Mouse (Mus musculus): ENCODE measurements around the gene Cavin1. TPM values are rescaled to one million over a fixed set of nuclear protein-coding genes. Genes with fewer than 3 reads are reported as not detected.

Cavin1 gene
- total and polyA plus RNA-seq, 3 experiments, result 0.05 to 0.21 (median 0.13) TPM

GRCm38 (mm10) chr11:100924386-100924919 lies 46.2 kb downstream of the Cavin1 start:
- Histone ChIP-seq H3K9me3 (replicated peaks; ENCODE audit: low read length) (no peaks in the 10 kb centered on the region), H3K4me2 (ENCODE audit: insufficient read depth, low read depth, poor library complexity, severe bottlenecking) (no peak overlapping the region), H3K27ac (ENCODE audit: insufficient read depth, low read depth) (no peak overlapping the region), H3K79me2 (replicated peaks; ENCODE audit: control insufficient read depth, extremely low read depth, insufficient read depth, poor library complexity, severe bottlenecking) (peaks cover 31% of the 10 kb centered on the region), H3K4me1 (ENCODE audit: control insufficient read depth in 1 of 2, insufficient read depth in 2 of 2) (peaks cover 11 to 26% of the 10 kb centered on the region in 2 experiments), H3K27me3 (replicated peaks) (no peaks in the 10 kb centered on the region), H3K4me3 (replicated peaks in 1 of 3; ENCODE audit: low read depth in 2 of 3, low read length in 2 of 3, poor library complexity in 1 of 3) (no peak overlapping the region), H3K9ac (ENCODE audit: insufficient read depth, low read depth) (no peak overlapping the region), H3K36me3 (replicated peaks in 1 of 2; ENCODE audit: control insufficient read depth in 1 of 2, insufficient read depth in 1 of 2, low read length in 1 of 2) (peaks cover 12 to 53% of the 10 kb centered on the region in 2 experiments)
- in situ Hi-C loops (cut with MboI; ENCODE audit: low pct_ligation_motif_present, low pct_unique_long_range_greater_than_20kb, low sequenced_read_pairs), result no loop called here
- dilution Hi-C loops (cut with MboI; ENCODE audit: extremely low pct_ligation_motif_present, extremely low pct_unique_long_range_greater_than_20kb, low sequenced_read_pairs), result no loop called here
- DNase-seq (ENCODE audit: extremely low read depth), result no peak
- no peak for TF ChIP-seq GABPA (IDR thresholded peaks at IDR 0.05; ENCODE audit: insufficient replicate concordance, low read depth, low read length)
- no peak for TF ChIP-seq MYC (IDR thresholded peaks at IDR 0.05; ENCODE audit: low read depth, low read length)
- no peak for TF ChIP-seq MEF2A (IDR thresholded peaks at IDR 0.05; ENCODE audit: borderline replicate concordance, low read depth, low read length)
- no peak for TF ChIP-seq USF2 (conservative IDR thresholded peaks at IDR 0.05; ENCODE audit: low read depth, low read length)
- no peak for TF ChIP-seq MAZ (IDR thresholded peaks at IDR 0.05; ENCODE audit: low read depth, low read length)
- no peak for TF ChIP-seq ETS1 (conservative IDR thresholded peaks at IDR 0.05; ENCODE audit: low read depth, low read length)
- TF ChIP-seq TCF12 (IDR thresholded peaks at IDR 0.05; ENCODE audit: low read depth, low read length), result no peak
- TF ChIP-seq ZMIZ1 (IDR thresholded peaks at IDR 0.05; ENCODE audit: low read depth, low read length), result no peak
- no peak for TF ChIP-seq RAD21 (IDR thresholded peaks at IDR 0.05; ENCODE audit: low read depth, low read length)
- no peak for TF ChIP-seq ELF1 (IDR thresholded peaks at IDR 0.05; ENCODE audit: low read depth, low read length)
- TF ChIP-seq HCFC1 (IDR thresholded peaks at IDR 0.05; ENCODE audit: low read depth, low read length), result no peak
- no peak for TF ChIP-seq SMC3 (IDR thresholded peaks at IDR 0.05; ENCODE audit: low read depth, low read length)
- no peak for TF ChIP-seq PAX5 (IDR thresholded peaks at IDR 0.05; ENCODE audit: low read length)
- TF ChIP-seq JUN (IDR thresholded peaks at IDR 0.05; ENCODE audit: insufficient read depth, low read depth, low read length), result no peak
- TF ChIP-seq EP300 (IDR thresholded peaks at IDR 0.05; ENCODE audit: low read length), result no peak
- no peak for TF ChIP-seq KAT2A (IDR thresholded peaks at IDR 0.05; ENCODE audit: insufficient replicate concordance, low read length)
- no peak for TF ChIP-seq POLR2AphosphoS2 (IDR thresholded peaks at IDR 0.05; ENCODE audit: low read depth, low read length)
- no peak for TF ChIP-seq ZKSCAN1 (IDR thresholded peaks at IDR 0.05; ENCODE audit: borderline replicate concordance, low read depth, low read length)

GRCm38 (mm10) chr11:100920887-100921624 lies 49.6 kb downstream of the Cavin1 start:
- Histone ChIP-seq H3K9ac (ENCODE audit: insufficient read depth, low read depth) (no peak overlapping the region), H3K4me3 (replicated peaks in 1 of 3; ENCODE audit: low read depth in 2 of 3, low read length in 2 of 3, poor library complexity in 1 of 3) (no peak overlapping the region), H3K9me3 (replicated peaks; ENCODE audit: low read length) (no peaks in the 10 kb centered on the region), H3K4me1 (ENCODE audit: control insufficient read depth in 1 of 2, insufficient read depth in 2 of 2) (peaks cover 11 to 37% of the 10 kb centered on the region in 2 experiments), H3K27ac (ENCODE audit: insufficient read depth, low read depth) (no peak overlapping the region), H3K4me2 (ENCODE audit: insufficient read depth, low read depth, poor library complexity, severe bottlenecking) (peak overlapping the region; percentile 42), H3K27me3 (replicated peaks) (no peaks in the 10 kb centered on the region), H3K79me2 (replicated peaks; ENCODE audit: control insufficient read depth, extremely low read depth, insufficient read depth, poor library complexity, severe bottlenecking) (peaks cover 17% of the 10 kb centered on the region), H3K36me3 (replicated peaks in 1 of 2; ENCODE audit: control insufficient read depth in 1 of 2, insufficient read depth in 1 of 2, low read length in 1 of 2) (peaks cover 29 to 77% of the 10 kb centered on the region in 2 experiments)
- dilution Hi-C loops (cut with MboI; ENCODE audit: extremely low pct_ligation_motif_present, extremely low pct_unique_long_range_greater_than_20kb, low sequenced_read_pairs), result no loop called here
- in situ Hi-C loops (cut with MboI; ENCODE audit: low pct_ligation_motif_present, low pct_unique_long_range_greater_than_20kb, low sequenced_read_pairs), result no loop called here
- DNase-seq (ENCODE audit: extremely low read depth), result peak; percentile 41
- no peak for TF ChIP-seq RCOR1 (conservative IDR thresholded peaks at IDR 0.05; ENCODE audit: low read depth, low read length)
- no peak for TF ChIP-seq GABPA (IDR thresholded peaks at IDR 0.05; ENCODE audit: insufficient replicate concordance, low read depth, low read length)
- TF ChIP-seq MAX (IDR thresholded peaks at IDR 0.05; ENCODE audit: low read length), result peak; percentile 4; the same call in 1 of the 2 replicates
- no peak for TF ChIP-seq MYC (IDR thresholded peaks at IDR 0.05; ENCODE audit: low read depth, low read length)
- TF ChIP-seq NELFE (IDR thresholded peaks at IDR 0.05; ENCODE audit: low read depth, low read length), result no peak
- no peak for TF ChIP-seq KAT2A (IDR thresholded peaks at IDR 0.05; ENCODE audit: insufficient replicate concordance, low read length)
- no peak for TF ChIP-seq MEF2A (IDR thresholded peaks at IDR 0.05; ENCODE audit: borderline replicate concordance, low read depth, low read length)
- TF ChIP-seq CHD1 (IDR thresholded peaks at IDR 0.05; ENCODE audit: low read depth, low read length), result no peak; the same call in 1 of the 2 replicates
- no peak for TF ChIP-seq CTCF (conservative IDR thresholded peaks at IDR 0.05 in 1 of 2, IDR thresholded peaks at IDR 0.05 in 1 of 2; ENCODE audit: low read depth in 2 of 2, low read length in 2 of 2)
- no peak for TF ChIP-seq ZC3H11A (IDR thresholded peaks at IDR 0.05; ENCODE audit: low read depth, low read length)
- TF ChIP-seq PAX5 (IDR thresholded peaks at IDR 0.05; ENCODE audit: low read length), result no peak
- no peak for TF ChIP-seq ZMIZ1 (IDR thresholded peaks at IDR 0.05; ENCODE audit: low read depth, low read length)
- no peak for TF ChIP-seq USF2 (conservative IDR thresholded peaks at IDR 0.05; ENCODE audit: low read depth, low read length)
- no peak for TF ChIP-seq MXI1 (IDR thresholded peaks at IDR 0.05; ENCODE audit: low read depth, low read length)
- no peak for TF ChIP-seq UBTF (IDR thresholded peaks at IDR 0.05; ENCODE audit: low read depth, low read length)
- TF ChIP-seq MAZ (IDR thresholded peaks at IDR 0.05; ENCODE audit: low read depth, low read length), result no peak
- TF ChIP-seq USF1 (IDR thresholded peaks at IDR 0.05; ENCODE audit: low read depth, low read length), result no peak
- no peak for TF ChIP-seq ZKSCAN1 (IDR thresholded peaks at IDR 0.05; ENCODE audit: borderline replicate concordance, low read depth, low read length)
- peak; percentile 50; the same call in 1 of the 2 replicates for TF ChIP-seq BHLHE40 (IDR thresholded peaks at IDR 0.05; ENCODE audit: low read depth, low read length)
- peak; percentile 2; the same call in 1 of the 2 replicates for TF ChIP-seq TCF12 (IDR thresholded peaks at IDR 0.05; ENCODE audit: low read depth, low read length)
- TF ChIP-seq POLR2AphosphoS2 (IDR thresholded peaks at IDR 0.05; ENCODE audit: low read depth, low read length), result no peak
- TF ChIP-seq ELF1 (IDR thresholded peaks at IDR 0.05; ENCODE audit: low read depth, low read length), result no peak

All from CH12.LX (cell line).